Mouse (Mus musculus) thymus, adult 2 months (tissue): Measurements from ENCODE around the gene Mtrex.

Experiments used
- CTCF ChIP-seq: fragments of 200-500 bp; IDR thresholded peaks from 2 replicates; pipeline ENCODE4 v1.5.1; 2012; ENCODE audit warnings: mild to moderate bottlenecking, control low read depth, low read length, moderate library complexity, borderline replicate concordance; ENCODE audit not compliant: control insufficient read depth, poor library complexity, insufficient read depth; ENCODE audit errors: extremely low read depth
- POLR2A ChIP-seq: fragments of 200-500 bp; IDR thresholded peaks from 2 replicates; pipeline ENCODE4 v1.6.1; 2012; ENCODE audit warnings: mild to moderate bottlenecking, low read length, control low read depth, moderate library complexity; ENCODE audit not compliant: control insufficient read depth, poor library complexity, insufficient read depth; ENCODE audit errors: extremely low read depth

DNA sequence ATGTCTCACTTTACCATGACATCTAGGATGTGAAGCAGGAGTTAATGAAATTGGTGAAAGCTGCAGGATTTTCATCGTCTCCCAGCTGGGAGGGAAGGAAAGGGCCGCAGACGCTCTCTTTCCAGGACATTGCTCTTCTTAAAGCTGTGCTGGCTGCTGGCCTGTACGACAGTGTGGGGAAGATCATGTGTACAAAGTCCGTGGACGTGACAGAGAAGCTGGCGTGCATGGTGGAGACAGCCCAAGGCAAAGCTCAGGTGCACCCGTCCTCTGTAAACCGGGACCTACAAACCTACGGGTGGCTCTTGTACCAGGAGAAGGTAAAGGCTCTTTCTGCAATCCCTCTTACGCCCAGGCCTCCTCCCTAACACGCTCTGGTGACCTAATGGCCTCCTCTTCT, 37.2 kb upstream of the Mtrex start:
- no peak for TF ChIP-seq POLR2A
- no peak for TF ChIP-seq CTCF
